Mouse (Mus musculus) limb, embryonic 15.5 days (tissue): ENCODE results near the gene Kif13a. TPM values are rescaled to one million over a fixed set of nuclear protein-coding genes. Genes with fewer than 3 reads are reported as not detected.

Experiments used
- ATAC-seq: fragments of 200-750 bp; cut with Nextera tagmentation; 2 replicates; pipeline ENCODE4 v1.8.0; 2017; ENCODE audit warnings: low read depth, moderate TSS enrichment; ENCODE audit not compliant: insufficient number of reproducible peaks, low FRiP score, low TSS enrichment
- H3K27ac ChIP-seq: fragments of 300-500 bp; sonication (generic); 2 replicates; pipeline ENCODE4 v1.5.1; 2015; ENCODE audit warnings: moderate library complexity, mild to moderate bottlenecking, inconsistent platforms
- H3K27me3 ChIP-seq: fragments of 300-500 bp; sonication (generic); 2 replicates; pipeline ENCODE4 v1.6.1; 2015; ENCODE audit warnings: inconsistent platforms
- H3K36me3 ChIP-seq: fragments of 300-500 bp; sonication (generic); 2 replicates; pipeline ENCODE4 v1.6.1; 2015; ENCODE audit warnings: inconsistent platforms
- H3K4me1 ChIP-seq: fragments of 300-500 bp; sonication (generic); 2 replicates; pipeline ENCODE4 v1.6.1; 2015; ENCODE audit warnings: inconsistent platforms
- H3K4me2 ChIP-seq: fragments of 300-500 bp; sonication (generic); 2 replicates; pipeline ENCODE4 v1.6.1; 2015; ENCODE audit warnings: mild to moderate bottlenecking, inconsistent platforms
- H3K4me3 ChIP-seq: fragments of 300-500 bp; sonication (generic); 2 replicates; pipeline ENCODE4 v1.5.1; 2015; ENCODE audit warnings: mild to moderate bottlenecking, inconsistent platforms
- H3K9ac ChIP-seq: fragments of 300-500 bp; sonication (generic); 2 replicates; pipeline ENCODE4 v1.6.1; 2015; ENCODE audit warnings: inconsistent platforms
- H3K9me3 ChIP-seq: fragments of 300-500 bp; sonication (generic); 2 replicates; pipeline ENCODE4 v1.6.1; 2016; ENCODE audit warnings: inconsistent platforms
- WGBS: fragments of 180-500 bp; shearing (Covaris S2); methylation state at CpG from one replicate; pipeline ENCODE4 v1.1.7; 2015; 5-methylcytosine and 5-hydroxymethylcytosine counted together
- polyA plus RNA-seq: library from polyadenylated mRNA; unstranded; fragments of >200 nt; fragmentation: Nextera tagmentation; extraction: Ambion mirVana; gene quantifications from 2 replicates; pipeline ENCODE4 v1.2.1, GENCODE M21; 2015

The Kif13a gene
- polyA plus RNA-seq, 1 experiment from 2014 or later: 23.7 TPM

- Histone ChIP-seq H3K4me1 (no peaks in the 10 kb centered on the region), H3K4me2 (no peak overlapping the region), H3K27ac (no peak overlapping the region), H3K9me3 (no peaks in the 10 kb centered on the region), H3K36me3 (peaks cover 35% of the 10 kb centered on the region), H3K27me3 (no peaks in the 10 kb centered on the region), H3K4me3 (no peak overlapping the region), H3K9ac (no peak overlapping the region)
- no peak for ATAC-seq
- 70% methylated on average over 3 of the region's 3 CpGs for WGBS
Observed at GRCm38 (mm10) chr13:46832956-46833355, 96.7 kb downstream of the Kif13a start.

DNA sequence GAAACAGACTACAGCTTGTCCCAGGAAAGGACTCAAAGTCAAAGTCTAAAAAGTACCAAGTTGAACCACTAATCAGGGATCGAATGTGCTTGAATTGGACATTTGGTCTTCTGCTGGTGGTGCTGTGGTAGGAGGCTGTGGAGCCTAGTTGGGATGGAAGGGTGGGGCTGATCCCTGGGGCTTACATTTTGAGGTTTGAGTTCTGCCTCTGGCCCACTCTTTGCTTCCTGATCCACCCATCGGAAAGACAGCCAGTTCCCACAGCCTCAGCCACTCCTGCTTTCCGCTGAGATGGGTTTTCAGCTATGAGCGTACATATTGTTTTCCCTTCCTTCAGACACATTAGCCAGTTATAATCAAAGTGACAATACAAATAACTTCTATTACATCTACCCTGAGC, 106.4 kb downstream of the Kif13a start:
- Histone ChIP-seq H3K4me2 (no peak overlapping the region), H3K27me3 (no peaks in the 10 kb centered on the region), H3K27ac (no peak overlapping the region), H3K4me1 (peaks cover 13% of the 10 kb centered on the region), H3K36me3 (peaks cover 51% of the 10 kb centered on the region), H3K4me3 (no peak overlapping the region), H3K9ac (no peak overlapping the region), H3K9me3 (no peaks in the 10 kb centered on the region)
- ATAC-seq: no peak
- 96% methylated on average over 4 of the region's 4 CpGs for WGBS

DNA sequence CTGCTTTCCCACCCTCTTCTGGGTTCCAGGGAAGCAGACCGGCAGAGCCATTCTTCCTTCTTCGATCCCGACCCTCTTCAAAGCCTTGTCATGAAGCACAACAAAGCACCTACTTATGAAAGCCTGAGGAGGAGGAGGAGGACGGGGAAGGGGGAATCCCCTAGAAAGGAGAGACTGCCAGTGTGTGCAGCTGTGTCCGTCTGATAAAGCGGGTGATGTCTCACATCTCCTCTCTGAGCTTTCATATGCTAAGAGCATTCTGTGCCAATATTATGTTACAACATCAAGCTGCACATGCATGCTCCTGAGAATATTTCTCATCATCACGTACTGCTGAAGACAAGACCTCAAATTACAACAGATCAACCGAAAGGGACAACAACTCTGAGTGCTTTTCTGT, 107.5 kb downstream of the Kif13a start:
- Histone ChIP-seq H3K27me3 (no peaks in the 10 kb centered on the region), H3K36me3 (peaks cover 42% of the 10 kb centered on the region), H3K4me3 (no peak overlapping the region), H3K9ac (no peak overlapping the region), H3K27ac (no peak overlapping the region), H3K4me2 (no peak overlapping the region), H3K9me3 (no peaks in the 10 kb centered on the region), H3K4me1 (peaks cover 15% of the 10 kb centered on the region)
- no peak for ATAC-seq
- 87% methylated on average over 8 of the region's 8 CpGs for WGBS

DNA sequence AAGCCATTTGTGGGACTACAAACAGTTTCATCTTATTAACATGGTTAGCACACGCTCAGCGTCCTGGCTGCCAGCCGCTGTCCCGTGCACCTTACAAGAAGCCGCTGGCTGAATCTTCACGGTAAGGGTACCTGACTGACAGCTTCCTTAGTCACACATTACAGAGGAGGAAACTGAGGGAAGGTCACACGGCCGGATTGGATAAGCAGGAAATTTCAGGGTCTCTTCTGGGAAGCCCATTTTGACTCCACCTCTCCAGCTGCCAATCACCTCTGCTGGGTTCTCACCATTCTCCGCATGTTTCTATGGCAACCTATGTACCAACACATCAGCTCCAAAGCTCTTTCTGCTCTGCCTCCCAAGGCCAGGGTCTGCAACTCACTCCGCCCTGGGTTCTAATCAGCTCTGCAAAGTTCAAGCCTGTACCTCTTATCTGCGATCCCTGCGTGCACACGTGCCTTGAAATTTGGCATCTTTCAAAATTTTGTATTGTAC, 109.9 kb downstream of the Kif13a start:
- Histone ChIP-seq H3K4me1 (peaks cover 17% of the 10 kb centered on the region), H3K27me3 (no peaks in the 10 kb centered on the region), H3K27ac (no peak overlapping the region), H3K36me3 (peaks cover 30% of the 10 kb centered on the region), H3K9me3 (no peaks in the 10 kb centered on the region), H3K9ac (no peak overlapping the region), H3K4me2 (no peak overlapping the region), H3K4me3 (no peak overlapping the region)
- 74% methylated on average over 13 of the region's 13 CpGs for WGBS
- ATAC-seq: no peak

DNA sequence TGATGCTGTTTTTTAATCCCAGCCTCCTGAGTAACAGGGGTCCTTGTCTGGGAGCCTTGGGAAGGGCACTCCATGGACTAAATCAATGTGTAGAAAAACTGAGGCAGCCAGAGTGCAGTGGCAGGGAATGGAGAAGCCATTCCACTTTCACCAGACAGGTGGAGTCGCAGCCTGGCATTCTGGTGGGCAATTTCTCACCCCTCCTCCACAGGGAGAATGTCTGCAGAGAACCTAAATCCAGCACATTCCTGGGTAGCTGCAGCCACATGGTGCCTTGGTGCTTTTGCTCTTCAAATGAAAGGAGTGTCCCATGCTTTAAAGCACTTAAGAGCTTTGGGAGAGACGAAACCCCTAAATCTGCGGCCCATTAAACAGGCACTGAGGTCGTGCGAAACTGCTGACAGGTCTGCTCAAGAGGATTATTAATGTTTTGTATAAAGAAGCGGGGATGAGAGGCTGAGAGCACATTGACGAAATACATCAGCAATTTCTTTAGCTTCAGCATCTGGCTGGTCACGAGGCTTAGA, 110.4 kb downstream of the Kif13a start:
- 45% methylated on average over 8 of the region's 8 CpGs for WGBS
- Histone ChIP-seq H3K27ac (no peak overlapping the region), H3K9me3 (no peaks in the 10 kb centered on the region), H3K4me2 (no peak overlapping the region), H3K4me3 (no peak overlapping the region), H3K9ac (no peak overlapping the region), H3K36me3 (peaks cover 29% of the 10 kb centered on the region), H3K27me3 (no peaks in the 10 kb centered on the region), H3K4me1 (peaks cover 17% of the 10 kb centered on the region)
- no peak for ATAC-seq

DNA sequence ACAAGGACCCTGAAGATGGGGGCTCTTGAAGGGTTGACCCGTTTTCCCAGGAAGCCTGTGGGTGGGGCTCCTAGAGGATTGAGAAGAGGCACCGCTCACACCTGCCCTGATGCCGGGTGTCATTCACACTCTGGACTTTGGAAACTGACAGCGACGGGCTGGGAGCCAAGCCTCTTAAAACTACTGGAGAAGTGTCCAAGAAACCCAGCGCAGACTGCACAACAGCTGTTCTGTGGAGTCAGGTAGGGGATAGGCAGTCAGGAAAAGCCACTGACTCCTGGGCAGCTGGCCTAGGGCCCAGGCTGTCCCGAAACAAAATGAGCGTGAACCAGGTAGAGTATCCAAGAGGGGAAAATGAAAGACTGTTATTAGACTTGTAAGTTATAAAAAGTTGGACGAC, 111.3 kb downstream of the Kif13a start:
- H3K9me3 ChIP-seq: no peaks in the 10 kb centered on the region
- H3K4me3 ChIP-seq: no peak overlapping the region
- H3K27ac ChIP-seq: peak overlapping the region; percentile 11; the same call in 1 of the 2 replicates
- peaks cover 29% of the 10 kb centered on the region for H3K36me3 ChIP-seq
- peaks cover 17% of the 10 kb centered on the region for H3K4me1 ChIP-seq
- ATAC-seq: 0 out of 2 replicates have a peak, but pooled peaks have one; percentile 66
- no peak overlapping the region for H3K9ac ChIP-seq
- no peak overlapping the region for H3K4me2 ChIP-seq
- WGBS: 34% methylated on average over 9 of the region's 9 CpGs
- H3K27me3 ChIP-seq: no peaks in the 10 kb centered on the region

GRCm38 (mm10) chr13:46812648-46813184, 117.0 kb downstream of the Kif13a start:
- H3K4me3 ChIP-seq: no peak overlapping the region
- ATAC-seq: no peak
- no peaks in the 10 kb centered on the region for H3K9me3 ChIP-seq
- H3K4me2 ChIP-seq: no peak overlapping the region
- WGBS: 89% methylated on average over 15 of the region's 15 CpGs
- H3K4me1 ChIP-seq: 0 out of 2 replicates have a peak, but pooled peaks cover 2% of the 10 kb centered on the region
- H3K36me3 ChIP-seq: peaks cover 52% of the 10 kb centered on the region
- no peak overlapping the region for H3K9ac ChIP-seq
- no peak overlapping the region for H3K27ac ChIP-seq
- H3K27me3 ChIP-seq: no peaks in the 10 kb centered on the region

DNA sequence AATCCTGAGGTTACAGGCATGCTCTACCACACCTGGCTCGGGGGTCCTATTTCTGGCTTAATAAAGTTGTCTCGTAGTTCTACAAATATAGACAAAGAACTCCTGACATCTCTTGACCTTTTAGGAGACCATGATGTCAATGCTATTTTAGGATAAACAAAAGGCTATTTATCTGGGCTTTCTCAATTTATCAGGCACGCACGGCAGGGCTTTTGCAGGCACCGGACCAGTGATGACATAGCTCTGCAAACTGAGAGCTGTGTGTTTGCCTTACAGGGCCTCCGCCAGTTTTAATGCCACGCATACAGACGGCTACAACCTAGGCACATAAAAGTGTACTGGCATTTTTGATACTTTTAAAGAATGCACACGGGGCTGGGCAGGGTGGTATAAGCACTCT, 118.0 kb downstream of the Kif13a start:
- WGBS: 83% methylated on average over 9 of the region's 9 CpGs
- Histone ChIP-seq H3K4me2 (no peak overlapping the region), H3K4me3 (no peak overlapping the region), H3K4me1 (no peaks in the 10 kb centered on the region), H3K9ac (no peak overlapping the region), H3K27ac (no peak overlapping the region), H3K36me3 (peaks cover 58% of the 10 kb centered on the region), H3K9me3 (no peaks in the 10 kb centered on the region), H3K27me3 (no peaks in the 10 kb centered on the region)
- no peak for ATAC-seq

DNA sequence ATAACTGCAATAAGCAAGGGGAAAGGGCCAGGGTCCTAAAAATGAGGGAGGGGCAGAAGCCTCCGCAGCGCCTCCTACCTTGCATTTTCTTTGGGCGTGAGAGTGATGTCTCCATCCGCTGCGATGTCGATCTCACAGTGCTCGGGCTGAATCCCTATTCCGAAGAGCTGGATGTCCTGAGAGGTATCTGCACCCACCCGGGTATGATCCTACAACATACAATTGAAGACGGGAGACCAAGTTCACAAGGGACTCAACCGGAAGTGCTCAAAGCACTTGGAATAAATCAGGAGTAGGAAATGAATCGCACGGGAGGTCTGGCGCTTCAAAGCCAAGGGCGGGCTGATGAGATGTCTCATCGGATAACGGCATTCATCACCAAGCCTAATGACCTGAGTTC, 119.1 kb downstream of the Kif13a start:
- H3K36me3 ChIP-seq: peaks cover 57% of the 10 kb centered on the region
- 97% methylated on average over 17 of the region's 17 CpGs for WGBS
- no peak for ATAC-seq
- H3K4me3 ChIP-seq: no peak overlapping the region
- H3K9me3 ChIP-seq: no peaks in the 10 kb centered on the region
- no peaks in the 10 kb centered on the region for H3K4me1 ChIP-seq
- no peak overlapping the region for H3K4me2 ChIP-seq
- H3K9ac ChIP-seq: no peak overlapping the region
- no peaks in the 10 kb centered on the region for H3K27me3 ChIP-seq
- no peak overlapping the region for H3K27ac ChIP-seq

- WGBS: 82% methylated on average over 12 of the region's 12 CpGs
- no peak for ATAC-seq
- Histone ChIP-seq H3K27ac (no peak overlapping the region), H3K9ac (no peak overlapping the region), H3K4me1 (no peaks in the 10 kb centered on the region), H3K9me3 (no peaks in the 10 kb centered on the region), H3K36me3 (peaks cover 58% of the 10 kb centered on the region), H3K4me3 (no peak overlapping the region), H3K4me2 (no peak overlapping the region), H3K27me3 (no peaks in the 10 kb centered on the region)
Observed at GRCm38 (mm10) chr13:46810098-46810497, 119.6 kb downstream of the Kif13a start.

DNA sequence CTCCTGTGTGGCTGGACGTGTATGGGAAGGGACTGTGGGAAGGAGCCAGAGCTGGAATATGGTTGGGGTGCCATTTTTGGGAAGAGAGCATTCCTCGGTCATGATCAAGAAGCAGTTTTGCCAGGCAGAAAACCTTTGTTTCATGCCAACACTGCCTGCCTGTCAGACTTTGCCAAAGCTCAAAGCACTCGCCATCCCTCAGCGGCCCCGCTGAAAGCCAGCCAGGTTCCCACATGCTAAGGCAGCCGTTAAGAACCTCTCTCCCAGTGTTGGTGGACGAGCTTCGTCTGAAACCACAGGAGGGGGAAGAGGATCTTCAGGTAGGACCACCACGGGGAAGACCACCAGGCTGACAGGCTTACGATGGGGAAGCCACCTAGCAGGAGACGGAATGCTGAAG, 121.8 kb downstream of the Kif13a start:
- no peak overlapping the region for H3K4me2 ChIP-seq
- no peaks in the 10 kb centered on the region for H3K9me3 ChIP-seq
- no peaks in the 10 kb centered on the region for H3K27me3 ChIP-seq
- no peak for ATAC-seq
- H3K9ac ChIP-seq: no peak overlapping the region
- WGBS: 81% methylated on average over 11 of the region's 11 CpGs
- H3K4me1 ChIP-seq: no peaks in the 10 kb centered on the region
- H3K4me3 ChIP-seq: no peak overlapping the region
- no peak overlapping the region for H3K27ac ChIP-seq
- H3K36me3 ChIP-seq: peaks cover 42% of the 10 kb centered on the region

DNA sequence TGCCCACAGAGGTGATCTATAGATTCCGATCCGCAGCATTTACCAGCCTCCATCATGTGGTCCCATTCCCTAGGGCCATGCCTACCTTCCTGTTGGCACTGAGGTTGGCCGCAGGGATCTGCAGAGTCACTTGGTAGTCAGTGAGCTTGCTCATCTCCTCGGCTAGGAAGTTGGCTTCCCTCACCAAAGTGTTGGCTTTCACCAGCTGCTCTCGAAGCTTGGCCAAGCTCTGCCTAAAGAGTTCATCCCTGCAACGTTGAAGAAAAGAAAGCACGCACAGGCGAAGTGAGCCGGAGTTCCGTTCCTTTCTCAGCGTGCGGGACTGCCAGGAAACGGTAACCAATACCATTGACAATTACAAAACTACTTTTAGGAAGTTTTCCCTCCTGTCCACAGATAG, 128.5 kb downstream of the Kif13a start:
- no peak for ATAC-seq
- peaks cover 40% of the 10 kb centered on the region for H3K36me3 ChIP-seq
- 91% methylated on average over 13 of the region's 13 CpGs for WGBS

GRCm38 (mm10) chr13:46798156-46798555, 131.5 kb downstream of the Kif13a start:
- ATAC-seq: no peak
- Histone ChIP-seq H3K4me2 (no peak overlapping the region), H3K27me3 (no peaks in the 10 kb centered on the region), H3K4me1 (no peaks in the 10 kb centered on the region), H3K36me3 (peaks cover 51% of the 10 kb centered on the region), H3K9ac (no peak overlapping the region), H3K9me3 (no peaks in the 10 kb centered on the region), H3K4me3 (no peak overlapping the region), H3K27ac (no peak overlapping the region)
- WGBS: 37% methylated on average over 4 of the region's 4 CpGs

More for the DNA sequence above, 128.5 kb downstream of the Kif13a start:
- H3K9ac ChIP-seq: no peak overlapping the region
- H3K27ac ChIP-seq: no peak overlapping the region
- no peaks in the 10 kb centered on the region for H3K9me3 ChIP-seq
- H3K4me2 ChIP-seq: no peak overlapping the region
- no peak overlapping the region for H3K4me3 ChIP-seq
- no peaks in the 10 kb centered on the region for H3K27me3 ChIP-seq
- H3K4me1 ChIP-seq: no peaks in the 10 kb centered on the region
